Mouse (Mus musculus) hindbrain, embryonic 12.5 days (tissue): Measurements from ENCODE around the gene Srsf6. TPM values are rescaled to one million over a fixed set of nuclear protein-coding genes. Genes with fewer than 3 reads are reported as not detected.

Experiments used
- ATAC-seq: fragments of 200-750 bp; cut with Nextera tagmentation; 2 replicates; pipeline ENCODE4 v1.8.0; 2017; ENCODE audit warnings: moderate TSS enrichment; ENCODE audit not compliant: low FRiP score
- H3K27ac ChIP-seq: fragments of 300-500 bp; sonication (generic); 2 replicates; pipeline ENCODE4 v1.5.1; 2016; ENCODE audit warnings: mild to moderate bottlenecking
- H3K27me3 ChIP-seq: fragments of 300-500 bp; sonication (generic); 2 replicates; pipeline ENCODE4 v1.6.1; 2016; ENCODE audit warnings: mild to moderate bottlenecking
- H3K36me3 ChIP-seq: fragments of 300-500 bp; sonication (generic); 2 replicates; pipeline ENCODE4 v1.6.1; 2016; ENCODE audit warnings: mild to moderate bottlenecking
- H3K4me1 ChIP-seq: fragments of 300-500 bp; sonication (generic); 2 replicates; pipeline ENCODE4 v1.6.1; 2016
- H3K4me2 ChIP-seq: fragments of 300-500 bp; sonication (generic); replicated peaks from 2 replicates; pipeline ENCODE4 v1.6.1; 2016; ENCODE audit warnings: mild to moderate bottlenecking
- H3K4me3 ChIP-seq: fragments of 300-500 bp; sonication (generic); 2 replicates; pipeline ENCODE4 v1.5.1; 2016; ENCODE audit warnings: mild to moderate bottlenecking
- H3K9ac ChIP-seq: fragments of 300-500 bp; sonication (generic); 2 replicates; pipeline ENCODE4 v1.6.1; 2016; ENCODE audit warnings: mild to moderate bottlenecking, moderate library complexity
- H3K9me3 ChIP-seq: fragments of 300-500 bp; sonication (generic); replicated peaks from 2 replicates; pipeline ENCODE4 v1.6.1; 2016; ENCODE audit warnings: mild to moderate bottlenecking
- WGBS: fragments of 180-500 bp; shearing (Covaris S2); methylation state at CpG from one replicate; pipeline ENCODE4 v1.1.7; 2016; 5-methylcytosine and 5-hydroxymethylcytosine counted together
- polyA plus RNA-seq: library from polyadenylated mRNA; unstranded; fragments of >200 nt; fragmentation: Nextera tagmentation; extraction: Ambion mirVana; gene quantifications from 2 replicates; pipeline ENCODE4 v1.2.1, GENCODE M21; 2016

Gene Srsf6
- polyA plus RNA-seq, 1 experiment from 2014 or later = 223 TPM

DNA sequence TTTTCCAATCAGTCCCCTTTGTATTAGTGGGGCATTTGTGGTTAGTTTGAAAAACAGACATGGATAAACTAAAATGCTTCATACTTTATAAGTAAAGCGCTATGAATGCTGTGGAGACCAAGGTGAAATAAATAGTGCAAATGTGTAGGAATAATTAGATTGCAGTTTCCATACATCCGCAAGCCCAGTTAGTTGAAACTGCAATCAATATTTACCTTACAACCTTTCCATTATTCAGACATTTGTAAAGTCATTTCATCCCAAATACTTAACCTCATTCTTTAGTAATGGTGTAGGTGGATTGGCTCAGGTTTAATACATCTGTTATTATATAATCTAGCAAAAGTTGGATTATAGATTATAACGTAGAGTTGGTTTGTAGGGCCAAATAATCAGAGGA is 4.4 kb downstream of the Srsf6 start:
- WGBS = 98% methylated on average over 3 of the region's 3 CpGs
- no peak overlapping the region for H3K4me2 ChIP-seq
- peaks cover 73% of the 10 kb centered on the region for H3K36me3 ChIP-seq
- H3K27me3 ChIP-seq = no peaks in the 10 kb centered on the region
- H3K4me1 ChIP-seq = peaks cover 12% of the 10 kb centered on the region
- no peak for ATAC-seq
- no peak overlapping the region for H3K4me3 ChIP-seq
- no peaks in the 10 kb centered on the region for H3K9me3 ChIP-seq
- no peak overlapping the region for H3K27ac ChIP-seq
- H3K9ac ChIP-seq = no peak overlapping the region

DNA sequence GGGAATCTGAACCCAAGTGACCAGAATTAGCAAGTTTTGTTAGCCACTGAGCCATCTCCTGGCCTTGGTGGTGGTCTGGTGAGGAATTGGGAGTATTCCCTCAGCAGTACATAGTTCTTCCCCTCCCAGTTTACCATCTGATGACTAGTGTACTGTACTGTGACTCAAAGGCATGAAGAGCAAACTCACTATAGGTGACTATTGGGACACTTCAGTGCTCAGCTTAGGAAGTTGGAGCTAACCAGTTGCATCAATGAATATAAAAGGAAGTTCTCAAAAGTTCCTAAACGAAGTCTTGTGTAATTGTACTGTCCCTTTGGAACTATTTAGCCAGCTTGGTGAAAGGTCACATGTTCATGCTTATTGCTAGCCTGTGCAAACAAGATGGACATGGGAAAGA is 8.2 kb downstream of the Srsf6 start:
- Histone ChIP-seq H3K9me3 (no peaks in the 10 kb centered on the region), H3K9ac (no peak overlapping the region), H3K4me3 (no peak overlapping the region), H3K4me1 (peaks cover 15% of the 10 kb centered on the region), H3K27ac (no peak overlapping the region), H3K4me2 (no peak overlapping the region), H3K27me3 (peaks cover 28% of the 10 kb centered on the region), H3K36me3 (peaks cover 60% of the 10 kb centered on the region)
- 84% methylated on average over 1 of the region's 1 CpGs for WGBS
- no peak for ATAC-seq

DNA sequence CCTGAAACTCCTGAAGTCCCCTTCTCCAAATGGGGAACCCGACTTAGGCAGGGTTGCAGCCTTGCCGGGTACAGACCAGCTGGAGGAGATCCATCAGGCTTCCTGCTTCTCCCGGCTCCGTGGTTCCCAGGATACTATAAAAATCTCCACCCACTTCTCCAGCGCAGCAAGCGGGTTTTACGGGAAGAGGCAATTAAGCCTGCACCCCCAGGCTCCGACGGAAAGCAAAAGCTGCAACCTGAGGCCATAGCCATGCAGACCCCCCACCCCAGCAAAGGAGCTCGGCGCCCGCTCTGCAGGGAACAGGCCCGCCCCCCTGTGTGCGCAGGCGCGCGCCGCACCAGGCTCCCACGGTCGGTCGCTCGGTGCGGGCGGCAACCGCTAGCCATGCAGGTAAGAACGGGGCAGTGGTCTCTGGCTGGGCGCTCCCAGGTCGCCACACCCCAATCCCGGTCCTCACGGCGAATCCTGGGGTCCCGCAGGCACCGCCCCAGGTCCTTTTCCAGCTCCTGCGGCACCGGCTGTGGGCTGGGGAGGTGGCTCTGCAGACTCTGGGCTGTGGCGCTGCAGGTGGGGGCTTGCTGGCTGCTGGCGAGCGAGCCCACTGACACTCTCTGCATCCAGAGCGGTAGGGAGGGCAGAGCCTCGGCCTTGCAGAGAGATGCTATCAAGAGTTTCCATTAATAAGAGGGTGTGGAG is 12.0 kb downstream of the Srsf6 start, which contains the start of gene L3mbtl1:
TSS of gene L3mbtl1 (plus strand) at position 325 of the 699 bp plus-strand sequence.
- Histone ChIP-seq H3K27ac (no peak within 1 kb of the TSS), H3K9me3 (no peaks in the 10 kb centered on the region; the same call in 1 of the 2 replicates), H3K4me1 (peaks cover 15% of the 10 kb centered on the region), H3K36me3 (peaks cover 27% of the 10 kb centered on the region), H3K4me3 (peak within 1 kb of the TSS; percentile 56), H3K9ac (peak within 1 kb of the TSS; percentile 59), H3K27me3 (peaks cover 31% of the 10 kb centered on the region), H3K4me2 (peak within 1 kb of the TSS; percentile 99)
- 1% methylated on average over 38 of the region's 40 CpGs for WGBS
- ATAC-seq = peak; percentile 73

DNA sequence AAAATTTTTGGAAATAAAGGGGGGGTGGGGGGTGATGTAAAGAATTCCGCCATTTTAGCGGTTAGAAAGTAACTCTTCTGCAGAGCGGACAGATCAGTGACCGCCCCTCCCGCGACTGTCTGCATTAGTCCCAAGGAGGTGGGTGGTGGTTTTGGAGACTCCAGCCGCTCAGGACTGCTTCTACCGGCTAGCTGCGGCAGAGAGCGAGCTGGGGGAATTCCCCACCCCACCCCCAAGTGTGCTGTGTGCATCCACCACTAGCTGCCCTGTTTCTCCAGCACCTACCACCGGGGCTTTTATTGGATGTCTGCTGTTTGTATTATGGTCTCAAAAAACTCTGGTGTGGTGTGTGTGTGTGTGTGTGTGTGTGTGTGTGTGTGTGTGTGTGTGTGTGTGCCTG is 12.6 kb downstream of the Srsf6 start:
- peaks cover 31% of the 10 kb centered on the region for H3K27me3 ChIP-seq
- no peak for ATAC-seq
- 8% methylated on average over 11 of the region's 11 CpGs for WGBS
- H3K27ac ChIP-seq = no peak overlapping the region
- H3K4me3 ChIP-seq = peak overlapping the region; percentile 56; the same call in 1 of the 2 replicates
- peaks cover 21% of the 10 kb centered on the region for H3K36me3 ChIP-seq
- H3K4me2 ChIP-seq = peak overlapping the region; percentile 99
- H3K4me1 ChIP-seq = peaks cover 15% of the 10 kb centered on the region
- no peak overlapping the region for H3K9ac ChIP-seq
- H3K9me3 ChIP-seq = no peaks in the 10 kb centered on the region; the same call in 1 of the 2 replicates

DNA sequence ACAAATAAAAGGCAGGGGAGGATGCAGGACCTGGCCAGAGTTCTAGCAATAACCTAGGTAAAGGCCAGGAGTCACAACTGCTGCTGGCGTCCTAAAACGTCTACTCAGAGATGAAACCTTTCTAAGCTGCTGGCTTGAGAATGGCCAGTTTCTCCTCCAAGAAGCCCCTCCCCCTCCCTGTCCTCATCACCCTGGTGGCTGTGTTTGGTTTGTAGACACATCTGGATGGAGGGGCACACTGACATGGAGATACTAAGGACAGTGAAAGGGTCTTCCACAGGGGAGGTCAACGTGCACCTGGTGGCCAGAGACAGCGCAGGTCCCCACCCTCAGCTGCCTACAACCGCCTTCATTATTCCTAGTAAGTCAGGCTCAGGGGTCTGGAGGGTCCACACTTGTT is 15.6 kb downstream of the Srsf6 start:
- no peak for ATAC-seq
- no peak overlapping the region for H3K4me2 ChIP-seq
- H3K36me3 ChIP-seq = no peaks in the 10 kb centered on the region
- peaks cover 15% of the 10 kb centered on the region for H3K4me1 ChIP-seq
- peaks cover 21% of the 10 kb centered on the region for H3K27me3 ChIP-seq
- no peak overlapping the region for H3K27ac ChIP-seq
- no peaks in the 10 kb centered on the region; the same call in 1 of the 2 replicates for H3K9me3 ChIP-seq
- WGBS = 91% methylated on average over 5 of the region's 5 CpGs
- H3K9ac ChIP-seq = no peak overlapping the region
- no peak overlapping the region for H3K4me3 ChIP-seq

DNA sequence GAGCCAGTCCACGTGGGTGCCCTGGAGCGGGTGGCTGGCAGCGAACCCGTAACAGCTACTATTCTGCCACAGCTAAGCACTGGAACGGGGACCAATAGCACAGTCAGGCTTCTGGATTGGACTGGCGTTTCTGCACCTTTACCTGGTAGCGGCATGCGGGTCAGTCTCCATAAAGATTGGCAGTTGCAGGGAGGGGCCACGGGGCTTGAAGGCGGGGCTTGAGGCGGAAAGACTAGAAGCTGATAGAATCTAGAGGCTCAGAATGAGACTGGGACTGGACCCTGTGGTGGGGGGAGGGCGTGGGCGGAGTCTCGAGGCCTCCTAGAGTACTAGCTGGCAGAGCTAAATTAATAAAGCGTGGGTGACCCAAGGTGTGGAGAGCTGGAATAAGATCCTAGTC is 16.4 kb downstream of the Srsf6 start:
- H3K4me3 ChIP-seq = peak overlapping the region; percentile 17; the same call in 1 of the 2 replicates
- H3K27ac ChIP-seq = no peak overlapping the region

GRCm38 (mm10) chr2:162948221-162948620 is 16.9 kb downstream of the Srsf6 start:
- WGBS = 57% methylated on average over 14 of the region's 14 CpGs
- Histone ChIP-seq H3K4me3 (peak overlapping the region; percentile 17; the same call in 1 of the 2 replicates), H3K36me3 (no peaks in the 10 kb centered on the region), H3K9ac (no peak overlapping the region), H3K4me1 (peaks cover 7% of the 10 kb centered on the region), H3K27ac (no peak overlapping the region), H3K9me3 (no peaks in the 10 kb centered on the region; the same call in 1 of the 2 replicates), H3K27me3 (peaks cover 17% of the 10 kb centered on the region), H3K4me2 (peak overlapping the region; percentile 42)
- ATAC-seq = no peak

More for the DNA sequence above, 16.4 kb downstream of the Srsf6 start:
- 33% methylated on average over 15 of the region's 15 CpGs for WGBS
- H3K27me3 ChIP-seq = peaks cover 17% of the 10 kb centered on the region
- H3K4me1 ChIP-seq = peaks cover 12% of the 10 kb centered on the region
- no peak overlapping the region for H3K9ac ChIP-seq
- no peak for ATAC-seq
- peak overlapping the region; percentile 42 for H3K4me2 ChIP-seq
- no peaks in the 10 kb centered on the region; the same call in 1 of the 2 replicates for H3K9me3 ChIP-seq
- H3K36me3 ChIP-seq = no peaks in the 10 kb centered on the region

GRCm38 (mm10) chr2:162950776-162951175 is 19.4 kb downstream of the Srsf6 start:
- H3K9me3 ChIP-seq = no peaks in the 10 kb centered on the region
- H3K27me3 ChIP-seq = no peaks in the 10 kb centered on the region; the same call in 1 of the 2 replicates
- no peak overlapping the region for H3K27ac ChIP-seq
- 85% methylated on average over 2 of the region's 2 CpGs for WGBS
- no peak overlapping the region for H3K9ac ChIP-seq
- H3K36me3 ChIP-seq = no peaks in the 10 kb centered on the region
- H3K4me1 ChIP-seq = no peaks in the 10 kb centered on the region
- no peak overlapping the region for H3K4me3 ChIP-seq
- ATAC-seq = no peak
- H3K4me2 ChIP-seq = no peak overlapping the region

GRCm38 (mm10) chr2:162956843-162957242 is 25.5 kb downstream of the Srsf6 start:
- Histone ChIP-seq H3K9ac (no peak overlapping the region), H3K9me3 (no peaks in the 10 kb centered on the region), H3K4me1 (no peaks in the 10 kb centered on the region), H3K4me2 (no peak overlapping the region), H3K27ac (no peak overlapping the region), H3K36me3 (no peaks in the 10 kb centered on the region), H3K4me3 (no peak overlapping the region), H3K27me3 (no peaks in the 10 kb centered on the region)
- 96% methylated on average over 2 of the region's 2 CpGs for WGBS
- ATAC-seq = no peak

GRCm38 (mm10) chr2:162961321-162961720 is 30.0 kb downstream of the Srsf6 start:
- Histone ChIP-seq H3K4me2 (no peak overlapping the region), H3K36me3 (no peaks in the 10 kb centered on the region), H3K4me1 (no peaks in the 10 kb centered on the region), H3K27ac (no peak overlapping the region), H3K27me3 (no peaks in the 10 kb centered on the region), H3K9me3 (no peaks in the 10 kb centered on the region), H3K4me3 (no peak overlapping the region), H3K9ac (no peak overlapping the region)
- ATAC-seq = no peak
- 66% methylated on average over 8 of the region's 10 CpGs for WGBS

- WGBS = 94% methylated on average over 2 of the region's 2 CpGs
- no peak for ATAC-seq
- Histone ChIP-seq H3K36me3 (no peaks in the 10 kb centered on the region), H3K4me3 (no peak overlapping the region), H3K27ac (no peak overlapping the region), H3K27me3 (no peaks in the 10 kb centered on the region), H3K9me3 (no peaks in the 10 kb centered on the region), H3K4me1 (no peaks in the 10 kb centered on the region), H3K4me2 (no peak overlapping the region), H3K9ac (no peak overlapping the region)
These were observed 35.4 kb downstream of the Srsf6 start for GRCm38 (mm10) chr2:162966734-162967133.

DNA sequence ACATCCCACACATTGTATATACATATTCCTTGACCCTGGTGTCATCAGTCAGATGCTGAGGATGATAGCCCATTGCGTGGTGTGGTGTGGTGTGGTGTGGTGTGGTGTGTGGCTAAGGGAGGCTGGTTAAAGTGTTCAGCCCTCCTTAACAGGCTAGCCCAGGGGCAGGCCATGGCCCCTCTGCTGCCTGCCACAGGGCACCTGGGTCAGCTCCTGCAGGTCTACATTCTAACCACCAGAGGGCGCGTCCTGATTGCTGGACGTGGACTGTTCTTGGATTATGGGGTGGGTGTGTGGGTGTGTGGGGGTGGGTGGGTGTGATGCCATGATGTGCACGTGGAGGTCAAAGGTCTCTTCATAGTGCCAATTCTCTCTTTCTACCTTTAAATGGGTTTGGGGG is 37.0 kb downstream of the Srsf6 start:
- Histone ChIP-seq H3K4me1 (peaks cover 5% of the 10 kb centered on the region), H3K36me3 (no peaks in the 10 kb centered on the region), H3K27ac (no peak overlapping the region), H3K4me3 (no peak overlapping the region), H3K4me2 (no peak overlapping the region), H3K27me3 (no peaks in the 10 kb centered on the region), H3K9ac (no peak overlapping the region), H3K9me3 (no peaks in the 10 kb centered on the region)
- 3% methylated on average over 5 of the region's 5 CpGs for WGBS
- no peak for ATAC-seq

- H3K27ac ChIP-seq = no peak overlapping the region
- no peak for ATAC-seq
- 85% methylated on average over 3 of the region's 3 CpGs for WGBS
These were observed 37.8 kb downstream of the Srsf6 start for GRCm38 (mm10) chr2:162969101-162969500.

More at GRCm38 (mm10) chr2:162969101-162969500, 37.8 kb downstream of the Srsf6 start:
- Histone ChIP-seq H3K27me3 (no peaks in the 10 kb centered on the region), H3K4me1 (peaks cover 13% of the 10 kb centered on the region), H3K4me2 (no peak overlapping the region), H3K4me3 (no peak overlapping the region), H3K9me3 (no peaks in the 10 kb centered on the region), H3K9ac (no peak overlapping the region), H3K36me3 (no peaks in the 10 kb centered on the region)
